Mouse (Mus musculus): Measurements from ENCODE around the gene Slc38a3. TPM values are rescaled to one million over a fixed set of nuclear protein-coding genes. Genes with fewer than 3 reads are reported as not detected.

Gene Slc38a3
- polyA plus RNA-seq (2015; fragmentation: Nextera tagmentation; extraction: Ambion mirVana) = 7.1 and 8.1 TPM in 2 replicates

DNA sequence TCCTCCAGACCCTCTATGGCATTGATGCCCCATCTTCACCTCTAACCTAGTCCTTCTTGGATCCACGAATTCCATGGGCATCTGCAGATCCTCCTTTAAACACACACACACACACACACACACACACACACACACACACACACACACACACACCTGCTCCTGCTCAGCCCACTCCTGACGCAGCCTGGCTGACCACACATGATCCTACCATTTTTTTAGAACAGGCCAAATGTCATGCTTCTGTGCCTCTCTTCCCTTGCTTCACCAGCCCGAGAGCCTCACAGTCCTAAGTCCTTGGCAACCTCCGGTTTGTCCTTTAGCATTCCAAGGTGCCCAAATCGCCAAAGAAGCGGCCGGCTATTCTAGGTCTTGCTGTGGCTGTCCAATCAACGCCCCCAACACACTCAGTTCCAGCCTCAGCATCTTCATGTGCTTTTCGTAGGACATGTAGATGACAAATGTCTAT, at the start of gene Slc38a3:
Slc38a3 (minus strand) TSS at position 51 of the 466 bp plus-strand sequence.
- Histone ChIP-seq H3K9ac (no peak within 1 kb of the TSS), H3K27ac (0 out of 2 replicates have a peak within 1 kb of the TSS, but pooled peaks have one; percentile 16), H3K9me3 (replicated peaks) (no peaks in the 10 kb centered on the region), H3K4me1 (peaks cover 46% of the 10 kb centered on the region), H3K4me3 (replicated peaks) (no peak within 1 kb of the TSS), H3K36me3 (no peaks in the 10 kb centered on the region), H3K4me2 (no peak within 1 kb of the TSS), H3K27me3 (peaks cover 28% of the 10 kb centered on the region)
- 76% methylated on average over 9 of the region's 9 CpGs for WGBS
- no peak for ATAC-seq (replicated peaks; ENCODE audit: low FRiP score)

DNA sequence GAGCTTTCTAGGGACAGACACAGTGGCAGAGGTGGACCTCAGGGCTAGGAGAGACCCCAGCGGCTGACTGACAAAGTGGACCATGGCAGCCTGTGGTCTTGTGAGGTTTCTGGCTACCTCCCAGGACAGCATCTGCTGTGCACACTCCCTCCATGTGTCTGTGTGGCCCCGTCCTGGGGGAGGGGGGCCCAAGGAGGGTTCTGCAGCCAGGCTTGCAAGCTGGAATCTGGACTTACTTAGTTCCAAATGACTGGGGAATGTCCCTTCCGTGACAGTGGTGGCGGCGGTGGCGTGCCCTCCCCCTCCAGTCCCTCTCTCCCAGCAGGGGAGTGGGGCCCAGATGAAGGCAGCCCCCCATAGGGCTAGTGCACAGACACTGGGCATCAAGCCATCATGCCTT, 47.6 kb upstream of the Slc38a3 start:
- H3K36me3 ChIP-seq = no peaks in the 10 kb centered on the region
- ATAC-seq (replicated peaks; ENCODE audit: low FRiP score) = no peak
- H3K9me3 ChIP-seq (replicated peaks) = no peaks in the 10 kb centered on the region
- H3K27ac ChIP-seq = peak overlapping the region; percentile 96
- peak overlapping the region; percentile 19; the same call in 1 of the 2 replicates for H3K9ac ChIP-seq
- H3K4me3 ChIP-seq (replicated peaks) = no peak overlapping the region
- 34% methylated on average over 6 of the region's 6 CpGs for WGBS
- no peaks in the 10 kb centered on the region for H3K27me3 ChIP-seq
- H3K4me1 ChIP-seq = peaks cover 65% of the 10 kb centered on the region
- H3K4me2 ChIP-seq = no peak overlapping the region

DNA sequence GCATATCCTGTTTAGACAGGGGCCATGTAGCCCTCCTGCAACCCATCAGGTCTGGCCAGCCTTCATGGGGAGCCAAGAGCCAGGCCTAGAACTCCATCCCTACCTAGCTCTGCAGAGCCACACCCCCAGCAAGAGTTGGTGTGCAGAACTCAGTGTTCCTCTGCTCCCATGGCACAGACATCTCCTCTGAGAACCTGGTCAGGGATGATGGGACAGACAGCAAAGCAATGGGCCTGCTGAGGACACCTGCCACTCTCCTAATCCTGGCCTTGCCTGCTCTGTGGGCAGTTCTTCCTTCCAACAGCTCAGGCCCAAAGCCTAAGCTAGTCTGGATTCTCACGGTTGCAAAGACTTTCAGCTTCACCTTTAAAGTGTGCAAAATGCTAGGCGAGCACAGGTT, 46.3 kb upstream of the Slc38a3 start:
- ATAC-seq (replicated peaks; ENCODE audit: low FRiP score) = no peak
- H3K36me3 ChIP-seq = no peaks in the 10 kb centered on the region
- no peaks in the 10 kb centered on the region for H3K9me3 ChIP-seq (replicated peaks)
- peak overlapping the region; percentile 96 for H3K27ac ChIP-seq
- no peak overlapping the region for H3K4me2 ChIP-seq
- no peak overlapping the region for H3K9ac ChIP-seq
- peaks cover 60% of the 10 kb centered on the region for H3K4me1 ChIP-seq
- 85% methylated on average over 2 of the region's 2 CpGs for WGBS
- H3K4me3 ChIP-seq (replicated peaks) = no peak overlapping the region
- H3K27me3 ChIP-seq = no peaks in the 10 kb centered on the region

DNA sequence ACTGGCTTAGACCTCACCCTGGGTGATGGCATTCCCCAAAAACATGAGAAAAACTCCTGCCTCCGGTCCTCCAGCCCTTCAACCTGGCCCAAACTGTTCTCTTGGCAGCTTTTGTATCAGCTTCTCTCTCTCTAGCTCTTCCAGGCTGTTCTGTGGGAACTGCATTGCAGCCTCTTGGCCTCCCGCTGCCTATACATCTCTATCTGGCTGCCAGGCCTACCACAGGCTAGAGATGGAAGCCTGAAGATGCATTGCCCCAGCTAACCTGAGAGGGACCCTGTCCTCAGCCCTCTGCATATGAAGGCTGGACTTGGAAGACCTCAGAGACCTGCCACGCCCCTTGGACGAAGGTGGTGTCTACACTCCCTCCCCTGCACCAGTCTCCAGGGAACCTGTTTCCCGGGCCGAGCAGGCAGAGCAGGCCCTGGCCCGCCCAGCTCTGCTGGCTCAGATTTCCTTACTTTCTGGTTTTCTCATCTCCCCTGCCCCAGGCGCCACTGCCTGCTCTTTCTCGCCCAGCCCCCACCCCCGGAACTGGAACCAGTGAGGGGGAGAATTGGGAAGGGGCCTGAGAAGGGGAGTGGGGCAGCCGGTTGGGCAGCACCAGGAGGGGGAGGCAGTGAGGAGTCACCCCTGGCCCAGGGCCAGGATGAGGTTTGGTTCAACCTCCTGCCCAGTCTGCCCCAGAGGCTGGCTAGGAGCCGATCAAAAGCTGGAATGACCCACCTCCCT, 45.1 kb upstream of the Slc38a3 start:
- no peaks in the 10 kb centered on the region for H3K27me3 ChIP-seq
- H3K4me2 ChIP-seq = peak overlapping the region; percentile 32
- no peaks in the 10 kb centered on the region for H3K9me3 ChIP-seq (replicated peaks)
- peak; percentile 79 for ATAC-seq (replicated peaks; ENCODE audit: low FRiP score)
- 10% methylated on average over 12 of the region's 12 CpGs for WGBS
- H3K4me1 ChIP-seq = peaks cover 65% of the 10 kb centered on the region
- no peak overlapping the region for H3K4me3 ChIP-seq (replicated peaks)
- peak overlapping the region; percentile 96 for H3K27ac ChIP-seq
- no peaks in the 10 kb centered on the region for H3K36me3 ChIP-seq
- no peak overlapping the region for H3K9ac ChIP-seq

DNA sequence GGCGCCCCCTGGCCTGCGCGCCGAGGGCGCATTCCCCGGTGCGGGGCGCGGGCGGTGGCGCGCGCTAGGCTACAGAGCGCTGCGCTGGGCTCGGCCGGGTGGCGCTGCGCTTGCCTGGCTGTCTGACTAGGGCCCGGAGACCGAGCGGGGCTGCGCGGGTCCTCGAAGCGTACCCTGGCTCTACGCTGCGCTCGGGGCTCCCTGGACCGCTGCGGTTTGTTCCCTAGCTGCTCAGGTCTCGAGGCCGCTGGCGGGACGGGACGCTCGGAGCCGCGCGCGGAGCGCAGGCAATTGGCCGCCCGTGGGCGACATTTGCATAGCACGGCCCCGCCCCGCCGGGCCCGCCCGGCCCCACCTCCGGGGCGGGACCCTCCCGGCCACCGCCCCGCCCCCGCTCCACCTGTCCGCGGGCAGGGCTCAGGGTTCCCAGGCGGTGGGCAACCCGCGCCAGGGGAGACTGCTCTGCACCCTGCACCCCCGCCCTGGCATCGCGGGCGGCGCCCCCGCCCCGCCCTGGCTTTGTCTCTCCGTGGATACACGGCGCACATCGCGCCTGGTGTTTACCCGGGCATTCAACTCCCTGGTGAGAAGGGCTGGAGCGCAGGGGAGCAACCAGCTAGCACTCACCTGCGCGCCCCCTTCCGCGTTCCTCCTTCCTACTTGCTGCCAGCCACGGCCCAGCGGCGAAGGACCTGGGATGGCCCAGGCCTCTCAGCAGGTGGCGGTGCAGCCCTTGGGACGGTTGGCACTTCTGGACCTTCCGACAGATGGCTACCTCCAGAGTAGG, 40.6 kb upstream of the Slc38a3 start, which contains the start of gene Sema3f:
Sema3f (minus strand) TSS at position 779 of the 787 bp plus-strand sequence.
- Histone ChIP-seq H3K36me3 (peaks cover 7% of the 10 kb centered on the region), H3K27ac (peak within 1 kb of the TSS; percentile 93), H3K4me2 (peak within 1 kb of the TSS; percentile 88), H3K4me3 (replicated peaks) (peak within 1 kb of the TSS; percentile 78), H3K9ac (peak within 1 kb of the TSS; percentile 91), H3K9me3 (replicated peaks) (no peaks in the 10 kb centered on the region), H3K27me3 (no peaks in the 10 kb centered on the region), H3K4me1 (peaks cover 80% of the 10 kb centered on the region)
- ATAC-seq (replicated peaks; ENCODE audit: low FRiP score) = peak; percentile 83
- 1% methylated on average over 86 of the region's 86 CpGs for whole genome bisulfite sequencing

DNA sequence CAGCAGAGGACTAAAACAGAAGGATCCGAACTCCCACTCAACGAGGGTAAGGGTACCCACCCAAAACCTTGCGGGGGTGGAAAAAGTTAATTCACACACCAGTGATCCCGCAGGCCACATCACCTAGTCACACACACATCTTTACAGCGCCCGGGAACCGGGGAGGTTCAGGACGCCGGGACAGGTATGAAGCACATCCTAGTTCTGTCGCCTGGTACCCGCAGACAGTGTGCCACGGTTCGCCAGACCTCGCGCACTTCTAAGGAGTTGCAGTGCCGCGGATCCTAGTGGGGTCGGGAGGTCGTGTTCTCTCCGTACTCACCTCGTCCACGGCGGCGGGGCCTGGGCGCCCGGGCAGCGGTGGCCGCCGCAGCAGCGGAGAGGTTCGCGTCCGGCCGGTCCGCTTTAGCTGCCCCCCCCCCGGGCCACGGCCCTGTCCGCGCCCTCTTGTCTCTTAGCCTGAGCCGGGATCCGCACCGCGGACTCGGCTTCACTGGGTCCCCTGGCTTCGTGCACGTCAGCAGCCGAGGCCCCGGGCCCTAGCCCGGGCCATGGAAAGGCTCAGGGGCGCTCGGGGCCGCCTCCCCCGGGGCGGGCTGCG, 39.9 kb upstream of the Slc38a3 start:
- Histone ChIP-seq H3K4me2 (peak overlapping the region; percentile 88), H3K9me3 (replicated peaks) (no peaks in the 10 kb centered on the region), H3K27me3 (no peaks in the 10 kb centered on the region), H3K36me3 (peaks cover 11% of the 10 kb centered on the region), H3K4me3 (replicated peaks) (peak overlapping the region; percentile 78), H3K9ac (peak overlapping the region; percentile 91), H3K4me1 (peaks cover 80% of the 10 kb centered on the region), H3K27ac (peak overlapping the region; percentile 93)
- peak; percentile 3; the same call in 1 of the 2 replicates for ATAC-seq (replicated peaks; ENCODE audit: low FRiP score)
- WGBS = 0% methylated on average over 55 of the region's 55 CpGs

DNA sequence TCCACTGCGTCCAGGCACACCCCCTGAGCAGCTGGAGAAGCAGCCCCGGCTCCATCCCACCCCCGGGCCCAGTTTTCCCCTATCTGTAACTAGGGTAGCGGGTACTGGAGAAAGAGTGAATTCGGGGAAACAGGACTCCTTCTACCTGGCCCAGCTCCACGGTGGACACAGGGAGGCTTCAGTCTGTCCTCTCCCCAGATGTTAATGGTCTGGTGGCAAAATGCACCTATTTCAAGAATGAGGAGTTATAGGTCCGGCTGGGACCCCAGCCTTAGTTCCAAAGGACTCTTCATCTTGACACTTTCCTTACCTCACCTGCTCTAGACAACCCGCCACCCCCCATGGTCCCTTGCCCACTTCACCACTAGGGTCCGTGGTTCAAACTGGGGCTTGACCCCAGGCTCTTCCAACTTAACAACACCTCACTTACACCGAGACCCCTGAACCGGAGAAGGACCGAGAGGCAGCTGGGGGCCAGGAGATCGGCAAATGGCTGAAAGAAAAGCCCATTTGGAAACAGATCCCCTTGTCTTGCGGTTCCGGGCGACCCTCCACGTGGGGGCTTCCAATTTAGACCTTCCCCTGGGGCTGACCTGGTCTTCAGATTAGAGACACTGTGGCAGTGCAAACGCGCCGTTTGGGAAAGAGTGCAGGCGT, 39.2 kb upstream of the Slc38a3 start:
- Histone ChIP-seq H3K4me1 (peaks cover 80% of the 10 kb centered on the region), H3K4me2 (peak overlapping the region; percentile 88), H3K27me3 (no peaks in the 10 kb centered on the region), H3K9me3 (replicated peaks) (no peaks in the 10 kb centered on the region), H3K9ac (peak overlapping the region; percentile 91), H3K27ac (peak overlapping the region; percentile 93), H3K4me3 (replicated peaks) (peak overlapping the region; percentile 78), H3K36me3 (peaks cover 18% of the 10 kb centered on the region)
- no peak for ATAC-seq (replicated peaks; ENCODE audit: low FRiP score)
- 2% methylated on average over 21 of the region's 21 CpGs for WGBS

DNA sequence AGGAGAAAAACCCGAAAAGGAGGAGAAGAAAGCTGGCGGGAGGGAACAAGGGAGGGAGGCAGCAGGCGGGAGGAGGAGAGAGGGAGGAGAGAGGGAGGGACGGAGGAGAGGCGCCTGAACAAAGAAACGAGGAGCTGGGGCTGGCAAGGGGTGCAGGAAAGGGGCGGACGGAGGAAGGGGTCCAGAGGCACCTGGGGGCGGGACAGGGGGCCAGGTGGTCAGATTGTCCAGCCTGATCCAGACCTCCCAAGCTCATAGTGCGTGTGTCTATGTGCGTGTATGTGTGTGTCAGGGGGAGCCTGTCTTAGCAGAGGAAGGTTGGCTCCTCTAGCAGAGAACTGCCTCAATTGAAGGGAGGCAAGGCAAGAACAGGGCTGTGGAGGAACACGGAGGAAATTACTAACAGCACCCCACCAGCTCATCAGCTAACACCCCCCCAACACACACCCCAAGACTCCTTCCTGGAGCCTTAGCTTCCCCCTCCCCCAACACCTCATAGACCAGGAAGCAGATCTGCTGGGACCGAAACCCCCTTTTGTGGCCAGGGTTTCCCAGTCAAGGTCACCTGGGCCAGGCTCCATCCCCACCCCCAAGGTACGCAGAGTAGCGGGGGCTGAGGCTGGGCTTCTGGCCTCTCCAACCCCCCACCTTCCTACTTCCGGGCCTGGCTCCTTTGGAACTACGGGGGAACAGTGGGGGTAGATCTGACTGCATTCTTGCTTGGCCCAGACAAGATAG, 38.5 kb upstream of the Slc38a3 start:
- H3K27ac ChIP-seq = peak overlapping the region; percentile 93
- H3K4me3 ChIP-seq (replicated peaks) = peak overlapping the region; percentile 78
- no peak; the same call in 1 of the 2 replicates for ATAC-seq (replicated peaks; ENCODE audit: low FRiP score)
- H3K36me3 ChIP-seq = peaks cover 25% of the 10 kb centered on the region
- peaks cover 80% of the 10 kb centered on the region for H3K4me1 ChIP-seq
- no peaks in the 10 kb centered on the region for H3K27me3 ChIP-seq
- 2% methylated on average over 17 of the region's 17 CpGs for WGBS
- no peaks in the 10 kb centered on the region for H3K9me3 ChIP-seq (replicated peaks)
- H3K4me2 ChIP-seq = peak overlapping the region; percentile 88
- peak overlapping the region; percentile 91 for H3K9ac ChIP-seq

DNA sequence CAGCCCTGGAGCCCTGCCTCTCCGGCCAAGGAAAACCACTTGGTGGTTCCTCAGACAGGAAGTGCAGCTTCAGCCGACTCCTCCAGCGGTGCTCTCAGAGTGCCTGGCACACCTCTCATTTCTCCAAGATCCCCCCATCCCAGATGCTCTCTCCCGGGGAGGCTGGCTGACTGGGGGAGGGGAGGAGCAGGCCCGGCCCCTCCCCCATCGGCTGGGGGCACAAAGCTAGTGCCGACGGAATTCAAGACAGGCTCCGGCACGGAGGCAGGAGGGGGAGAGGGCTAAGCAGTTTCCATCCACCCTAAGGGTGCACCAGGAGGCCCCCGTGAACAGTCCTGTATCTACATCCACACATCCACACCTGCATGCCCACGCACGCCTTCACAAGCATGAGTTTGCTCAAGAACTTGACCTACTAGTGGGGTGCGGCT, 37.5 kb upstream of the Slc38a3 start:
- Histone ChIP-seq H3K4me2 (peak overlapping the region; percentile 88), H3K9me3 (replicated peaks) (no peaks in the 10 kb centered on the region), H3K36me3 (peaks cover 29% of the 10 kb centered on the region), H3K27me3 (no peaks in the 10 kb centered on the region), H3K4me1 (peaks cover 87% of the 10 kb centered on the region), H3K4me3 (replicated peaks) (peak overlapping the region; percentile 78), H3K27ac (peak overlapping the region; percentile 93), H3K9ac (peak overlapping the region; percentile 91)
- ATAC-seq (replicated peaks; ENCODE audit: low FRiP score) = no peak
- WGBS = 4% methylated on average over 14 of the region's 14 CpGs

DNA sequence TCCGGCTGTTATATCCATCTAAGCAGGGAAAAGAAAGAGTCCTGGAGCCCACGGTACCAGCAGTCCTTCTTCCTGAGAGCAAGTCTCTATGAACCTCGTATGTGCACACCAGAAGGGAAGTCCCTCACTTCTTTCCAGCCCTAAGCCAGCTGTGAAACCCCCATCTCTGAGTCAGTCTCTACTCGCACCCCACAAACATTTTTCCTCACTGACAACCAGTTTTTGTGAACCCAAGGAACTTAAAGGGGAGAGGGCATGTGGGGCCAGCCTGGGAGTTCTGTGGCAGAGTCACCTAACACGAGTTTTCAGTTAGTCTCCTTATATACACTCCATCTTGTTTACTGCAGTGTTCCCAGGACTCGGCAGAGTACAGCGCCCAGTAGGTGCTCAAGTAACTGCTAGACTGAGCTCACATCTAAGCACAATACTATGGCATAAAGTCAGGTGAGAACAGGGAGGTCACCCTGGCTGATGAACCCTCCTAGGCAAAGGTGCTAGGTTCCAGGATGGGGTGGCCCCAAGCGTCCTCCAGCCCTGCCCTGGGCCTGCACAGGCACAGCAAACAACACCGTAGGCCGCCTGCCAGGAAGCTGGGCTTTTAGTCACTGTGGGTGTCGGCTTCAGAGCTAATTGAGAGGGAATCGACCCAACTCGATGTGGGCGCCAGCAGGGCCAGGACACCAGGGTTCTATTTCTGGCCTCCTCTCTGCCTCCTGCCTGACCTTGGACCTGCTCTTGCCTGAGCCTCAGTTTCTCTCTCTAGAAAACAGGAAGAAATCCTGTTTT, 34.2 kb upstream of the Slc38a3 start:
- H3K4me3 ChIP-seq (replicated peaks) = no peak overlapping the region
- WGBS = 43% methylated on average over 14 of the region's 14 CpGs
- no peaks in the 10 kb centered on the region for H3K9me3 ChIP-seq (replicated peaks)
- H3K27ac ChIP-seq = peak overlapping the region; percentile 68
- H3K9ac ChIP-seq = no peak overlapping the region; the same call in 1 of the 2 replicates
- ATAC-seq (replicated peaks; ENCODE audit: low FRiP score) = no peak
- H3K27me3 ChIP-seq = no peaks in the 10 kb centered on the region
- peaks cover 44% of the 10 kb centered on the region for H3K36me3 ChIP-seq
- peaks cover 100% of the 10 kb centered on the region for H3K4me1 ChIP-seq
- H3K4me2 ChIP-seq = no peak overlapping the region
